Mouse (Mus musculus): ENCODE results near the gene Robo1.
"Not testable (repeated sequence)": the region's sequence is repeated elsewhere in the genome, so short reads cannot be mapped to it uniquely, and the experiment has no call there.

Gene Robo1

DNA sequence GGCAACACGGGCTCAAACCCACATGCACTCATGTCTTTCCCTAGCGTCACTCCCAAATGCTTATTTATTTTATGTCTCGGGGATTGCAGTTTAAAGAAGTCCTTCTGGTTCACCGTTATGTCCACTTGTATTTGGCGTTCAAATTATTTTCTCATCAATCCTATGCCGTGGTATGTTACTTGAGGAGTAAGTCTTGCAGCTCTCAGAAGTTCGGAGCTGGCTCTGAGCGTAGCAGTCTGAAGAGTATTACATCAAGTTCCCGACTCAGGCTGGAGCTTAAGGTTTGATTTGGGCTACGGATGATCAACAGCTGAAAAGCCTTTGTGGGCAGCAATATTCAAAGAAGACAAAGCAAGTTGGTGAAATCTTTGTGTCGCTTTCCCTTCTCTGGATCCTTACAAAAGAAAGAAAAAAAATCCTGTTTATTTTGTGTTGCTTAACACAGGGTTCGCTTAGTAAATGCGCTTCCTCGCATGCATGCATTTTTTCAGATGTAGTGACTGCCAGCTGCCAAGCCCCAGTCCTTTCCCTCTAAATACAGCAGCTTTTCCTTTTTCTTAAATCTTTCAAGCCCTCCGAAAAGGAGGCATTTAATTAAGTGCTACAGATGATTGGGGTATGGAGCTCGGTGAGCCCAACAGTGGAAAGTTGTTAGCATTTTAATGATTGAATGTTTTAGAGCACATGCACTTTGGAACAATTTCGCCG is 136.5 kb downstream of the Robo1 start:
- in situ Hi-C loops (cut with MboI, MseI): no loop called here

DNA sequence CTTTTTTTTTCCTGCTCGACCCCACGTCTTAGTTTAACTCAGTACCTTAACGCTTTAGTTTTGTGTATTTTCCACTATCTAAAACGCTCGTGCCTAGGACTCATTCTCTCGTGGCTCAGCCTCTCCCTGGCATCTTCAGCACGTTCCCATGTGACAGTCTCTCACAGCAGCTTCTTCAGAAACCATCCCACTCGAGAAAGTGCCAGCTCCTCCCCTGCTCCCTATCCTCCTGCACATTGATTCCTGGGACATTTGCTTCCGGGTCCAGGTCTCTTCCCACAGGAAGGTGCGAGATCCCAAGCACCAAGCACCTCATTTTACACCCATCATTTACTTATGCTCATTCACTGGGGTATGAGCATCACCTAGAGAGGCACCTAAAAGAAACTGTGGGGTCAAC is 150.0 kb downstream of the Robo1 start:
- in situ Hi-C loops (cut with MboI, MseI): no loop called here

DNA sequence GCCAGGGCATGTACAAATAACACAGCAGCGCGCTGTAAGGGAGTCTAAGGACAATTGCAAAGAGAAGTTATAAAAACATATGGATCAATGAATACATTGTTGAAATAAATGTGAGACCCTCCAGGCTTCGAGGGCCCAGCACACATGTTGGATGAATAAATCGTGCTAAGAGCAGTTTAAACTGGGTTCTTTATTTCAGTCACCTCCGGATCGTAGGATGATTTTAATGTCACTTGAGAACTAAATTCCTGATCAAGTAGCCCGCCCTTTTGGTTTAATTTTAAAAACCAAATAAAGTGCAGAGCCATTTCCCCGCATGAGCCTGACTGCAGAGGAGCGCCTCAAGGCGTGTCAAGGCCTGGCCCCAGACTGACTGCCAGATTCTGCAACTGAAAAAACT is 150.5 kb downstream of the Robo1 start:
- in situ Hi-C loops (cut with MboI, MseI): no loop called here

DNA sequence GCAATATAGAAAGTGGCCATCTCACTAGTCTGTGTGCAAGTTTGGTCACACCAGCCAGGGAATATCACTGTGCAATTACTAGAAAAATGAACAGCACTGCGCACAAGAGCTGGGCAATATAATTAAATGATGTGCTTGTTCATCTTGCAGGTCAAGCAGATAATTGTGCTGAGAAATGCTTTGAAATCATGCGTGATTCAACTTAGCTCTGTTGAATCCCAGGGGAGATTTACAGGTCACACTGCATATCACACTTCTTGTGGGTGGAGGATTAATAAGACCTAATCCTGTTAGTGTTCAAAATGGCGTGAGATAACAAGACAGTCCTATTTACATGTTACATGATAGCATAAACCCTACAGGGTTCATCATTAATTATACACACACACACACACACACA is 157.6 kb downstream of the Robo1 start:
- in situ Hi-C loops (cut with MboI, MseI): no loop called here

DNA sequence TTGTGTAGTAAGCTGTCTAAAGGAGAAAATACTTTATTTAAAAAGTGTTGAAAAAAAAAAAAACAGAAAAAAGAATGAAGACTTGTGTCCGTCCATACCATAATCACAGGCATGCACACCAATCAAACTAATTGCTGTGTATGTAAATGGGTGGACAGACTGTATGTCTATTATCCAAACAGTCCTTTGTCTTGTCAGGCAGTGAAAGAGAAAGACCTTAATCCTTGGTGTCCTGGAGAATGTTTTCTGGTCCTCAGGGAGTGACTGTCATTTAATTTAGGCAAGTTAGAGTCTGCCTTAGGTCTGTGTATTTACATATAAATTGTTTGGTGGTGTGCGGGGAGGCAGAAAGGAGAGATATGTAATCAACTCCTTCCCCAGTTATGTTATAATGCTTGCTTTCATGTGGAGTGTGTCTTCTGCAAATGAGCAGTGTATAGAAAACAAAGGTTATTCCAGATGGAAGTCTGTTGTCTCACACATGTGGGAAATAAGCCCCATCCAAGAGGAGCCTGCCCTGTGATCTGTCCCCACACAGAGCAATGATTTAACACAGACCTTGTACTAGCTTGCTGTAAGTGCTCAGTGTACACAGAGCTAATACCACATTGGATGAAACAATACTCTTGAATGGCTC is 162.0 kb downstream of the Robo1 start:
- in situ Hi-C loops (cut with MboI, MseI): no loop called here

DNA sequence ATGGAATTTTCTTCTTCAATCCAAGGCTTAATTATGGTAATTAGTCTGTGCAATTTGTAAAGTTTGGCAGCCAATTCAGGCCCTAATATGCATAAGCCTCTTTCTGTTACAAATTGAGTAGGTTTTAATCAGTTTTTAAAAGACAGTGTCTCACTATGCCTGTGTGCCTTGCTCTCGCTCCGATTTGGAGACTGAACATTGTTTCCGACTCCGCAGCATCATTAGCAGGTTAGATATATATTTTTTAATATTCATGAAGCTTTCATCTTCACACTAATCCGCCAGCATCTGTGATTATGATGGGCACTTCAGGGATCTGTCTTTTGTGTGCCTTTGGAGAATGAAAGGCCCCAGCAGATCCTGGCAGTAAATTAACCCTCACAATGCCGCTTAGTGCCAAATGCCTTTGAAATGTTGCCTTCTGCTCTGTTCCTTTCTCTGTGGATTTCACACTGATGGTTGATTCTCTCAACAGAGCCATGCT is 202.7 kb downstream of the Robo1 start:
- in situ Hi-C loops (cut with MboI, MseI): no loop called here

DNA sequence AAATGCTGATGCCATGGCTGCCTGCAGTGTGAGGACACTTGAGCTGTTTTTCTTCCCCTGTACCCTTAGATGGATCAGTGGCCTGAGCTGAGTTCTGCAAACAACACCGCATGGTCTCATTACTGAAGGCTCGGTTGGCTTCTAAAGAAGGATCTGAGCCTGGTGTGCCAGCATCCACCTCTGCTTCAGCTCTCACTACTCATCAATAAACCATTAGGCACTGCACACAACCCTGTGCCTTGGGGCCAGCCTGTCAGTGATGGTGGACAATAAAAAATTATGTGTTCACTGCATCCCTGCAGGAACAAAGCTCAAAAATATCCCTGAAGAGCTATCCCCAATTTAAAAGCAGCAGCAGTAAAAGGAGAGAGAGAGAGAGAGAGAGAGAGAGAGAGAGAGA is 223.2 kb downstream of the Robo1 start:
- in situ Hi-C loops (cut with MboI, MseI): no loop called here

DNA sequence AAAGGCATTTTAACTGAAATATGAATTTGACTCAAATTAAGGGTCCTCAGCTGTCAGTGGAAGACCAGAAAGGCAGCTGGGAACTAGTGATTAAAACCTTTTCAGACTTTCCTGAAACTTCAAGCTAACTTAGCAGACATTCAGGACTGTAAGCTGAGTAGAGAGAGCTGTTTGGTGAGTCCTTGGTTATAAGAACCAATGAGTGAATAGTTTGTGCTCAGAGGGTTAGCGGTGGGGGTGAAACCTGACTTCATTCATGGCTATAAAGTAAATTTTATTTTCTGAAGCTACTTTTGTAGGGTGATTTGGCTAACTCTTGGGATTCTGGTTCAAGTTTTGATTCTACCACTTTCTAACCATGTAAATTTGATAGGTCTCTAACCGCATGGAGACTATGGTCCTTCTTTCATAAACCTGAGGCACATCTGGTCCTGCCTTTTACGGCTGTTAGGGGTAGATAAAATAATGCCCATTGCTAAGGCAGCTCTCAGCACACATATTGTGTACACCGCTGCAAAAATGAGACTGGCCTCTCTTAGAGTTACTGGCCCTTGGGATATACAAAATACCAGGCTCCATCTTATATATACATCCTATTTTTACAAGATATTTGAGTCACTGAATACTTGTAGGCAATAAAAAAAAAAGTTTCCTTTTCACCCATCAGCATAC is 225.9 kb downstream of the Robo1 start:
- in situ Hi-C loops (cut with MboI, MseI): no loop called here

DNA sequence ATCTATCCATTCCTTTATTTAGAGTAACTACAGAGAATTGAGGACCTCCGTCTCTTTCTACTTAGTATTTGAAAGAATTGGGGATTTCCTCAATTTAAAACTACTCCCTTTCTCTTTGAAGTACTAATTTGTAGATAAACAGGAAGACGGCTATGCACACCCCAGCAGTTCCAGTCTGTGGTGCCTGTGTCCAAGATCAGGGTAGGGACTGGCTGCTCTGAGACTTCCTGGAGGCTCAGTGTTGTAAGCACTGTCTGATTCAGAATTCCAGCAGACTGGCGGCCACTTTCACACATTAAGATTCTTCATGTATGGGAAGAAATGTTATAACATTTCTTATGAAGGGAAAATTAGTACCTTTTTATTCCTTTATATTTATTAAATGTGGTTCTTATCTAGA is 230.1 kb downstream of the Robo1 start:
- in situ Hi-C loops (cut with MboI, MseI): no loop called here

DNA sequence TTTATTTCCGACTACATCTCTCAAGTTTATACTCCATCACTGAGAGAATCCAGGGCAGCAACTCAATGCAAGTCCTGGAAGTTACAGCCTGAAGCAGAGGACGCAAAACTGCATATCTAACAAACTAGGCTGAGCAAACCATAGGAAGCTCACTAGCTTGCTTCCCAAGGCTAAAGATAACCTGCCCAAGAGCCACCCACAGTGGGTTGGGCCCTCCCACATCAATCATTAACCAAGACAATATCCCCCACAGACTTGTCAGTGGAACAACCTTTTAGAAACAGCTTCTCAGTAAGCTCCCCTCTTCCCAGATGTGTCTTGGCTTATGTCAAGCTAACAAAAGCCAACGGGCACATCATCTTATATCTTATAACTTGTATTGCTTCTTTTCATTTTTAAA is 235.8 kb downstream of the Robo1 start:
- in situ Hi-C loops (cut with MboI, MseI): no loop called here

DNA sequence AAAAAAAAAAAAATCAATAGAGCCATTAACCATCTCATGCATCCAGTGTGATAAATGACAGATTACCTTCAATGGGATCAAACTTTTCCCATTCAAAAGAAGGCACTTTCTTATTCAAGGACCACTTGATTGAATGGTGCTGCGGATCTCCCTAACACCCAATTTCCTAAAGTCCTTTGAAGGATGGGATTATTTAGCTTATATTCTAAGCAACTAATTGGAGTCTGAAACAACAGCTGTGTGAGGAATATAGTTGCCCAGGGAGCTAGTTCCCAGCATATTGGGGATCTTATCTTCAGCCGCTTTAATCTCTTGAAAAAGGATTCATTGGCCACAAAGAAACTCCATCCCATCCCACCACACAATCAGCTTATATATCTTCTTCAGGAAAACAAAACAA is 236.8 kb downstream of the Robo1 start:
- in situ Hi-C loops (cut with MboI, MseI): no loop called here

DNA sequence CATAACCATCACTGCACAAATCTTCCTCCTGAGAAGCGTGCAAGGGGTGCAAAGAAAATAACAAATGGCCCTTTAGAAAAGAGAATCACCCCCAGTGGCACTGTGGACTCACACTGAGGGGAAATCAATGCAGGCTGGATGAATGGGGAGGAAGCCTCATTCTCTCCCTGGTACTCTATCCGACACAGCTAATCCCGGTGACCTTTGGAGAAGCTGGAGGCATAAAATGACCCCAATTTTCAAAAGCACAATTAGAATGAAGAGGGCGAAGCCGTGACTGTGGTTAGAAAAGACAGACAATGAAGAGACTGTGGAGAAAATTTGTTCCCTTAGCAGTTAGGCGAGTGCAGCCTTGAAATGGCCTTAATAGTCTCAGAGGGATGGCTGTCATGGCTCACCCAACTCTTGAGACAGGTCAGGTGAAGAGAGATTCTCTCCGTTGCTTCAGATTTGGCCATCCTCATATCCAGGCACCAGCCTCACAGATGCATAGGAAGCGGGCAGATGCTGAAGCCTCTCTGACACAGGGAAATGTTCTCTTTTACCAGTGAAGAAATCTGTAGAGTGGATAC is 243.7 kb downstream of the Robo1 start:
- in situ Hi-C loops (cut with MboI, MseI): no loop called here

DNA sequence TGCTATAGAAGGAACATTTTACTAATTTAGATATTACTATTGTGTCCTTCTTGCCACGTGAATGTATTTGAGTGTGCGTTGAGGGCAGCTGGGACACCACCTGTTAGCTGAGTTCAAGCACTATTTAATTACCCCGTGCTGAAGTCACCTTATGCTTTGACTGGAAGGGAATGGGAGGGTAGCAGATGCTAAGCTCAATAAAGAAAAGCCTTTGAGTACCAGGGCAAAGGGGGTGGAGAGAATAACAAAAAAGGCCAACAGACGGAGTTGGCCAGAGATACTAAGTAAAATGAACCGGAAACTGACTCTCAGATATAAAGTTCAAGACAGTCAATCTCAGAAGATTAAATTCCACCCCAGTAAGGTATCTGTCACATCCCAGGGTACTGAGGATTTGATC is 245.6 kb downstream of the Robo1 start:
- in situ Hi-C loops (cut with MboI, MseI): no loop called here

DNA sequence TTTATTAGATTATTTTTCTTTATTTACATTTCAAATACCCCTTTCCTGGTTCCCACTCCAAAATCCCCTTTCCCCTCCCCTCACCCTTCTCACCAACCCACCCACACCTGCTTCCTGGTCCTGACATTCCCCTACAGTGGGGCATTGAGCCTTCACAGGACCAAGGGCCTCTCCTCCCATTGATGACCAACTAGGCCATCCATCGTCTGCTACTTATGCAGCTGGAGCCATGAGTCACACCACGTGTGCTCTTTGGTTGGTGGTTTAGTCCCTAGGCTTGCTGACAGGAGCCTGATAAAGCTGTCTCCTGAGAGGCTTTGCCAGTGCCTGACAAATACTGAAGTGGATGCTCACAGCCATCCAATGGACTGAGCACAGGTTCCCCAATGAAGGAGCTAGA is 254.0 kb downstream of the Robo1 start:
- in situ Hi-C loops (cut with MboI, MseI): not testable (repeated sequence)

DNA sequence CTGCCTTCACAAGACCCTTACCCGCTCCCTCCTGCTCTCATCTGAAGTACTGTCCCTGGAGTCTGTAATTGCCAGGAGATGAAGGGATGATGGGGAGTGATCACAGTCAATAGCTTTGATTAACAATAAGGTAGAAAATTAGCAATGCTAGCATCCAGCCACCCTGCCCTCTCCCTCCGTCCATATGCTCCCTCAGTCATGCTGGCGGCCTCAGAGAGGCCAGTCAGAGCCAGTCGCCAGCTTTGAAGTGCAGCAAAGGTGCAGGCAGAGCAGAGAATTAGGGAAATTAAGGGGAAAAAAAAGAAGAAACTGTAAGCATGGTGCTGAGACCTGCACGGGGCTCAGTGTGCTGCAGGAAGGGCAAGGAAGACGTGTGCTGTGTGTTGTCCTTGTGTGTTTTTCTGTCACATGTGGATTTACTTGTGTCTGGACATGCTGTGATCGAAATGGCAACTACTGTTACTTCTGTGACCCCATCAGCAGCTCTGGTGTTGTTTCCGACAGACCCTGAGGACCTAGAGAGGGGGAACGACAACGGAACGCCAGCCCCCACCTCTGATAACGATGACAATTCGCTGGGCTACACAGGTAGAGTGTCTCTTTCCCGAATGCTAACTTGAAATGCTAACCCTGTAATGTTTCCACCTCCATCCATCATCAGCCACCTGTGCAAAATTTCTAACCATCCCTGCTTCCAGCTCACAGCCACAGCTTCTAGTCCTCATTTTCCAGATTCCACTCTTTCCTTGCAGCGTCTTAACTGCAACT is 255.3 kb downstream of the Robo1 start:
- in situ Hi-C loops (cut with MboI, MseI): no loop called here

DNA sequence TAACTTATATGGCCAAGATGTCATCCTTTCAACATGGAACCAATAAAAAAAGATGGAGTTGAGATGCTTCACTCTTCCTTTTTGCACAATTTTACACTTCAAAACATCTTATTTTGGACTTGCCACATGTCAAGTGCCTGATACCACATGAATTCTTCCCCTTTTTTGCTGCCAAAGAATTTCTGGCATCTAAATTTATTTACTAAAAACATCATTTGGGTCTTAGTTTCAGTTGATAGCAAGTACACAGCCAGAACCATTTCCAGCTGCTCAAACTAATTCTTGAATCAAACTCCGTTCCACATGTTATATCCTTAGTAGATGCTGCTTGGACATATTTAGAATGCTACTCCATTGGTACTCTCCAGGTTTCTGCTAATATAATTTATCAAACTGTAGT is 267.1 kb downstream of the Robo1 start:
- in situ Hi-C loops (cut with MboI, MseI): loop anchor here (10.0 kb wide), 1 partner anchor 1320 kb away; no protein-coding TSS in a partner anchor

DNA sequence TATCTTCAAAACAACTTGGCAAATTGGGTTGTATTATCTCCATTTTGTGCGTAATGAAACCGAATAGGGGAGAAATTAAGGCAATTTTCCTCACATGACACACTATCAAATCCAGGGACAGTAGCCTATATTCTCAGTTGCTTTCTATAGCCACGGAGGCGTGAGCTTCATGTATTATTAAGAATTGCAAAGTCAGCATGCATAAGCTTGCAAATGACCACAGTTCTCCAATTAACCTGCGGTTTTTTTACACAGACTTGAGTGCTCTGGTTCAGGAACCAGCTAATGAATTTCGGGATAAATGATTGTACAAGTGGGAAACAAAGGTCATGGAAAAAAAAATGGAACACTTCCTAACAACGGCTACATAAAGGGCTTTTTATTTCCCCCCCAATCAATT is 268.9 kb downstream of the Robo1 start:
- in situ Hi-C loops (cut with MboI, MseI): loop anchor here (10.0 kb wide), 1 partner anchor 1318 kb away; no protein-coding TSS in a partner anchor

DNA sequence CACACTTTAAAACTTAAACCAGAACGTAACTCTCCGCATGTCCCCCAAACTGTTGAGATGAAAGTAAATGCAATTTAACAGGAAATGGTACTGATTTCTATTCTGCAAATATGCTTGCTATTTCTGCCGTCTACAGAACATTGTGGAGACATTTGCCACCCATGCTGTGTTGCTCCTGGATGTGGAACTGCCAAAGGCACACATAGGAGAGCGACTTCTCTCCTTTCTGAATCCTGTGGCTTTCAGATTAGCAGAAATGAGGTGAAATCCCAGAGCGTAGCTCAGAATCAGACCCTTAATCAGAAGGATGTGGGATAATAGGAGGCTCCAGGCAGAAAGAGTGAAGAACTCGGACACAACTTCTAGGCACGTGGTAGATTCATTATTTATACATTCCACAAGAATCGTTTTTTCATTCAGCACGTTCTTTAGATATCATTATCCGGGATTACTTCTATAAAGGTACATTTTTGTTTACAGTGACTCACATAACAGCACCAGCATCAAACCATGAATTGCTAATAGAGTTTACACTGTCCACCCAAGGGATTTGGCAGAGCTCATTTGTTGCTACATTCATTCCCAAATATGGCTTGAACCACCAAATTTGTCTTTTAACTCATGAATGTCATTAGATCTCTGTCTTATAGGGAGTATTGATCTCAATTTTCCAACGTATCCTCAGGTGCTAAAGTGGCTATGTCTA is 276.5 kb downstream of the Robo1 start:
- in situ Hi-C loops (cut with MboI, MseI): loop anchor here (10.0 kb wide), 1 partner anchor 1050 kb away; no protein-coding TSS in a partner anchor

DNA sequence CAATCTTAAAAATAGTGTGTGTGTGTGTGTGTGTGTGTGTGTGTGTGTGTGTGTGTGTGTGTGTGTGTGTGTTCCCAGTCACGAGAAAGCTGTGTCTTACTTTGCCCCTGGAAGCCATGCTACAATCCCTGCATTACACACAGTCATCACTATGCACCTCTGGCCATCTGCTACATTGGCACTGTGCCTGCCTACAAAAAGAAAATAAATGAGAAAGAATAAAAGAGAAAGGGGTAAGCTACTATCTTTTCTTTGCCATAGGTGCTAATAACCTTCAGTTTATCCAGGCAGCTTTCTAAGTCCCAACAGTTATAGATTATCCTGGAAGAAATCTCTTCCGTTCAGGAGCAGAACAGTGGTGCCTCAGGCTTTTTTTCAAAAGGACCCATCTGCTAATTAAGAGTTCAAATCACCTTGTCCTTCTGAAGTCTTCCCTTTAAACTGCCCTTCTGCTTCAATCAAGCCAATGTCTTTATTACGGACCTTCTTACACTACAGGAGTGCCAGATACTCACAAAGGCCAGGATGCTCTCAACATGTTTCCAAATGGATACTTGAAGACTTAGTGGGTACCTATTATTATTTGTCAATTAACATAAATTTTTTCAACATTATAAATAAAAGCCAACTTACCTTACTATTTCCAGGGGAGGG is 277.2 kb downstream of the Robo1 start:
- in situ Hi-C loops (cut with MboI, MseI): loop anchor here (10.0 kb wide), 1 partner anchor 1050 kb away; no protein-coding TSS in a partner anchor

DNA sequence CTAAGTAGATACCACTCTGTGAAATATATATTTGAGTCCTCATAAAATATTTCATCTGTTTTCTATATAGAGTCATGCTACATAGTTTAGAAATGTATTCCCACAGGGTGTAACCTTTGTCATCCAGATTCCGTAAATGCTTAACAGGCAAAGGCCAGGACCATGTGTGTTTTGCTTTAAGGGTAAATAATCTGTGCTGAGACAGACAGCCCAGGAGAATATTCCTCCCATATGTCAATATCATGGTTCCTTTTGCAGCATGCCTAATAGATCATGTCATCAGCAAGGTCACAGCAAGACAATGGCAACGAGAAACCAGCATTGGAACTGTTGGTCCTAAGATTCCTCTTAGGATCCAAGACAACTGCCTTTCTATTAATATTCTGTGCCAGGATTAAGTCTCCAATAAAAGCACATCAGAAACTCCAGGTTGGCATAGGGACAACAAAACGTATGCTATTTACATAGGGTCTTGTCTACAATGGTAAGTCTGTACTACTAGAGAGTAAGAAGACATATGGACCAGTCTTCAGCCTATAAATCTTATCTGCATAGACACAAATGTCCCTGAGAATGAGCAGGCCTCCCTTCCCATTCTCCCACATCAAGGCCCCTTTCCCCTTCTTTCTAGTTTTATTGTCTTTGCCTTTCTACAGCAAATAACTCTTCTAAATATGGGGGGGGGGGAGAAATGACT is 279.4 kb downstream of the Robo1 start:
- in situ Hi-C loops (cut with MboI, MseI): loop anchor here (10.0 kb wide), 1 partner anchor 1053 kb away; no protein-coding TSS in a partner anchor

All from T-helper 1 cell (primary cell).